Comparison of ENCODE assay signal across 18 mouse cellular contexts in the genomic region with DNA sequence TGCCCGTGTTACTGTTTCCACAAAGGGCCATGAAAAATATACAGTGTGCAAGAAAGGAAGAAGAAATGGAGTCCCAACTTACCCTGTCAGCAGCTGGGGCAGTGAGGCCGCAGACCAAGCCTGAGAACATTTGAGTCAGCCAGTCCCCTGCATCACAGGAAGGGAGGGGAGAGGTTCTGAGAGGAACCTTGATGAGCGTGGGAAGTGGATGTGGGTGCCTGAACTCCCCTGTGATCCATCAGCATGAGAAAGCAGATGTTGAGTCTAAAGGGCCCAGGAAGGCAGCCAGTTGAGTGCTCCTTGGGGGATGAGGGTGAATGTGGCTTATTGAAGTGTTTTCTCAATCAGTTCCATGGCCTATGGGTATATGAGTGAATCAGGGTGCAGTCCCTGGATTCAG.
A peak's percentile ranks its signal among the peaks of the same experiment; 100 is the strongest.
DNase-seq lines count a peak whose midpoint lies in the region; TF ChIP-seq lines count a peak whose summit lies in the region.
"Had no signal": no experiment of that assay in that cellular context is flagged by ENCODE, and none has a peak within 500 bp of the region (broad histone marks: within the 10 kb centered on the region; RNA-seq: fewer than 3 reads in every experiment).

No protein-coding gene starts in this region.

- H3K36me3 ChIP-seq in splenic B cell, adult 2 months (ENCODE audit: control insufficient read depth, insufficient read depth, low read length, poor library complexity, severe bottlenecking): no peaks in the 10 kb centered on the region
- H3K36me3 ChIP-seq: forebrain, embryonic 15.5 days; limb, embryonic 12.5 days; liver, embryonic 15.5 days; neural tube, embryonic 15.5 days had no signal

- no peak overlapping the region; the same call in 1 of the 2 replicates for H3K4me3 ChIP-seq in gastrocnemius, adult 2 months
- H3K4me3 ChIP-seq: erythroblast, embryonic 14.5 days; forebrain, embryonic 15.5 days; limb, embryonic 12.5 days; liver, embryonic 15.5 days; neural tube, embryonic 15.5 days had no signal

- intact Hi-C loops in gastrocnemius, adult 2 months (cut with DNase I): no loop called here

- no peak for TF ChIP-seq CTCF in gastrocnemius, adult 2 months (IDR thresholded peaks at IDR 0.05)

- peak overlapping the region; percentile 41 for H3K27ac ChIP-seq in gastrocnemius, adult 2 months
- H3K27ac ChIP-seq: forebrain, embryonic 15.5 days; limb, embryonic 12.5 days; liver, embryonic 15.5 days; neural tube, embryonic 15.5 days had no signal

- peak; percentile 35 for DNase-seq in gastrocnemius, adult 2 months
- no peak for DNase-seq in gastrocnemius, postnatal 10 days
- peak; percentile 30 to 34 for DNase-seq in B cell, adult 2 months
- DNase-seq in brain, adult 2 months (ENCODE audit: low read depth, low spot score): peak; percentile 36
- DNase-seq in splenic B cell, adult 2 months (ENCODE audit: low read depth, low spot score): peak; percentile 61
- DNase-seq in frontal cortex, adult 2 months (ENCODE audit: extremely low spot score in 1 of 2, low spot score in 1 of 2): no peak
- DNase-seq in lung, postnatal 36 days: no peak
- no peak for DNase-seq in right cerebral cortex, postnatal 25 days
- DNase-seq: adrenal gland, postnatal 10 days; cerebellum, adult 8-10 months; embryo, embryonic 11 days; kidney, adult 9 months; lung, postnatal 10 days had no signal

- no peaks in the 10 kb centered on the region for H3K27me3 ChIP-seq in splenic B cell, adult 2 months (ENCODE audit: control insufficient read depth, insufficient read depth, low read length, poor library complexity, severe bottlenecking)
- H3K27me3 ChIP-seq: forebrain, embryonic 15.5 days; limb, embryonic 12.5 days; liver, embryonic 15.5 days; neural tube, embryonic 15.5 days had no signal

Comparison
In these comparisons a context has a peak if more than half of its experiments do, and no peak if none do; other contexts are left out.
1. DNase-seq: peak in gastrocnemius, adult 2 months (single experiment), B cell, adult 2 months (2 of 2), brain, adult 2 months (single experiment) and splenic B cell, adult 2 months (single experiment); none in gastrocnemius, postnatal 10 days (single experiment), frontal cortex, adult 2 months (0 of 2), lung, postnatal 36 days (single experiment) and right cerebral cortex, postnatal 25 days (single experiment).